Mouse (Mus musculus) right cerebral cortex, adult 2 months (tissue): ENCODE data around the gene Tut1.

Experiments used
- DNase-seq, 2 experiments: peaks; one replicate each; pipeline ENCODE4 v3.0.0; 2021 to 2022; ENCODE audit warnings: low spot score in 2 of 2

Tut1 gene

DNA sequence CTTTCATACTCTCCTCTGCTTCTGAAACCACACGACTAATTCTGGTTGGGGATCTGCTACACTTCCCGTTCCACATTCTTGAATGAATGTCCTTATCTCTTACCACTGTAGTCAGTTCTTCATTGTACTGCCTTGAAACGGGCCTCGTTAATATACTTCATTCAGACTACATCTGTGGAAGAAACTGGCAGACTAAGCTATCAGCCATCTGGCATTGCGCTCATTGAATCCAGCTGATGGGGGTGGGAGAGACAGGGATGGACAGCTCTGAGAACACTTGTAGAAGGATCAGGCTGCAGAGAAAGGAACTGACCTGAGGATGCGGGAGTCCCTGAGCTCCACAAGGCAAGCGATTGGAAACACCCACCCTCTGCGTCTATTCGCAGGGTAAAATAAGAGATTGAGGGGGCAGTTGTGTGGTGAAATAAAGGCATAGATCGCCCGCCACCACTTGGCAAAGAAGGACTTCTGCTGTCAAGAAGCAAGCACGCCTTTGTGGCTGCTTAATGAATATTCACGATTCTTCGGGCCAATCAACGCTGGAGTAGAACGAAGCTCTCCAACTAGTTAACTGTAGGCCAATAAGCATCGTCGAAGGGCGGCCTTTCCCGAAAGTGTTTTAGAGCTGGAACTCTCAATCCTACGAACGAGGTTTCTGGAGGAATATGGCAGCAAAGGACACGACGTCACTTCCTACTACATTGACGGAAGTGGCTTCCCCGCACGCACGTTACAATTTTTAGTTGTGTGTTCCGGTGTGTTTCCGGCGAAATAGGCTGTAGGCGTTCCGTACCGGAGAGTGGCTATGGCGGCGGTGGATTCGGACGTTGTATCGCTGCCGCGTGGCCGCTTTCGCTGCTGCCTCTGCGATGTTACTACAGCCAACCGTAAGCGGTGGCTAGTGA lies at the start of gene Tut1:
TSS of gene Tut1 (plus strand) at position 713 of the 905 bp plus-strand sequence.
- DNase-seq, result peak; percentile 97

DNA sequence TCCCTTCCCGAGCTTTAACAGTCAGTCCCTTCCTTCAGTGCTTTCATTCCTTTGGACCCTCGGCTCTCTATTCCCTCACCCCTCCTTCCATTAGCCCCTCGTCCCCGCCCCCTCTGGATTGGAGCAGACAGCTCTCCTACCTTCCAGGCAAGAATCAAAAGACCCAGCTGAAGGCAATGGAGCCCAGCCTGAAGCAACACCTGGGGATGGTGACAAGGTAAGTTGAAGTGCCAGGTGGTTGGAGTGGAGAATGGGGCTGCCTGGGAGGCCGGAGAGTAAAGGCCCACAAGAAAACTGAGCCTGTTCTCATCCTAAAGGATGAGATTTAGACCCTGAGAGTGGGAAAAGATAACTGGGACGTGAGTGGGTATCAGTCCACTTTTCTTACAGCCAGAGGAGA lies 45.1 kb upstream of the Tut1 start:
- no peak for DNase-seq

DNA sequence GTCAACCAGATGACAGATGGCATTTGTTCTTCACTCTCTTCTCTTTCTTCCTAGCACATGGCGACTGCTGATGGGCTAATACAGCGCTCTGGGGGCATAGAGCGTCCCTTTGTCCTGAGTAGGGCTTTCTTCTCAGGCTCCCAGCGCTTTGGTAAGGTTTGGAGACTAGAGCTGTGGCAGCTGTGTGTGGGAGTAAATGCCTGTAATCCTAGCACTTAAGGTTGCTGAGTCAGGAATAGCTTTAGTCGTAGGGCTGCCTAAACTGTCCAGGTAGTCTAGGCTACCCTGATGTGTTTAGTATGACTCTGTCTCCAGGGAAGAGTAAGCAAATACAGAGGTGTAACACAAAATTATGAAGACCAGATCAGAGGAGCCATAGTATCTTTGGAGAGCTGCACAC lies 41.8 kb upstream of the Tut1 start:
- DNase-seq, result peak; percentile 39 to 60

DNA sequence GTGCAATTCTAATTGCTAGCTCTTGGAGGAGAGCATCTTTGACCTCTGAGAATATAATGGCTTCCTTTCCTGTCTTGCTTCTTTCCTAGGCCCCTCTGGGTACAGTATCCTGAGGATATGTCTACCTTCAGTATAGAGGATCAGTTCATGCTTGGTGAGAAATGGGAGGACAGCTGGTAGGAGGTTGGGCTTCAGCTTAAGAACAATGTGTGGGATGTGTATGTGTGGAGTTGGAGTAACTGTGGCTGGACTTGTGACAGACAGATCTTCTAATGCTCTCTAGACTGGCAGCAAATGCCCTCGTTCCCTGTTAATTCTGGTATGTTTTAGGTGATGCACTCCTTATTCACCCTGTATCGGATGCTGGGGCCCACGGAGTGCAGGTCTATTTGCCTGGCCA lies 39.4 kb upstream of the Tut1 start:
- DNase-seq, result peak; percentile 44 to 49

DNA sequence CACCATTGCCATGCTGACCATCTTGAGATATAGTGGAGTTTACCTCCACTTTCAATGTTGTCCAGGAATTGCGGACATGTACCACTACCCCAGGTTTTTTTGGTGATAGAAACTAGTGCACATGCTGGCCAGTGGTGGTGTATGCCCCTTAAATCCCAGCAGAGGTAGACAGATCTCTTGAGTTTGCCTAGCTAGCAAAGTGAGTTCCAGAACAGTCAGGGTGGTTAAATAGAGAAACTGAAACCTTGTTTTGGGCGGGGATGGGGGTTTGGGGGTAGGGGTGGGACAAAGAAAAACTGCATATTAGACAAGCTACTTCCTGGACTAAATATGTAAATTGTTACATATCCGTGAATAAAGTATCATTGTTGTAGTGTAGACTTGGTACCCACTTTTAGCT lies 34.6 kb upstream of the Tut1 start:
- DNase-seq, result no peak

DNA sequence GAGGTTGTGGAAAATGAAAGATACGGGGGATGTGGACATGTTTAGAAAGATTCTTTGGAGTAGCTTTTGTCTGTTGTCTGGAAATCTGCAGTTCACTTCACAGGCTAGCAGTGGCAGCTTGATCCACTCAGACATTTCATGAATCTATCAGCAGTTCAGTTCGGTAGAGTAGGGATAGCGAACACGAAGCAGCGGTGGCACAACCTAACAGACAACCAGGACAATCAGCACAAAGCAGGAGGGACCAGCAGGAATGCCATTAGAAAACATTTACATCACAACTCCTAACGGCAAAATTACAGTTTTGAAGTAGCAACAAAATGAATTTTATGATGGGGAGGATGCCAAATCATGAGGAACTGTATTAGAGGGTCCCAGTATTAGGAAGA lies 34.0 kb upstream of the Tut1 start:
- DNase-seq, result no peak

DNA sequence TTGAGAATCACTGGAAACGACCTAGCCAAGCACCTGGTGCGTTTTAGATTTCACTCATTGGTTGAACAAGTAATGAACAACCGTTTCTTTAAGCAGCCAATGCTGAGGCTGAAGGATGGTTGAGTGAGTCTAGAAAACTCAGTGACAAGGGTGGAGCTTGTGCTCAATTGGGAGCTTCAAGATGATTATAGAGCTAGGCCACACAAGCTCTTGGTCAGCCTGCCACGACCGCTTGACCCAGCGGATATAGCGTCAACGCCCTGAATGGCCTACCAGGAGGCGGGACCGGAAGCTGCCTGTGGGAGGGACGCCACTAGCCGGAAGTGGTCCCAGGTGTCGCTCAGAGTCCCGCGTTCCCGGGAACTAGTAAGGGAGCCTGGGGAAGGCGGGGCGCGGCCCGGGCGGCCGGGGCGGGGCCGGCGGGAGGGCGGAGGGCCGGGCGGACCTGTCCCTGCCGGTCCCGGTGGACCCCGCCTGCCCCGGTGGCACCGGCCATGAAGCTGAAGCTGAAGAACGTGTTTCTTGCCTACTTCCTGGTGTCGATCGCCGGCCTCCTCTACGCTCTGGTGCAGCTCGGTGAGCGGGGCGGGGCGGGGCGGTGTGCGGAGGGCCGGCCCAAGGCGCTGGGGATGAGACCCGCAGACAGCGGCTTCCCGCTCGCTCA lies 33.4 kb upstream of the Tut1 start, which contains the start of gene B3gat3:
TSS of gene B3gat3 (plus strand) at position 302 of the 664 bp plus-strand sequence.
- DNase-seq, result peak; percentile 93 to 97

DNA sequence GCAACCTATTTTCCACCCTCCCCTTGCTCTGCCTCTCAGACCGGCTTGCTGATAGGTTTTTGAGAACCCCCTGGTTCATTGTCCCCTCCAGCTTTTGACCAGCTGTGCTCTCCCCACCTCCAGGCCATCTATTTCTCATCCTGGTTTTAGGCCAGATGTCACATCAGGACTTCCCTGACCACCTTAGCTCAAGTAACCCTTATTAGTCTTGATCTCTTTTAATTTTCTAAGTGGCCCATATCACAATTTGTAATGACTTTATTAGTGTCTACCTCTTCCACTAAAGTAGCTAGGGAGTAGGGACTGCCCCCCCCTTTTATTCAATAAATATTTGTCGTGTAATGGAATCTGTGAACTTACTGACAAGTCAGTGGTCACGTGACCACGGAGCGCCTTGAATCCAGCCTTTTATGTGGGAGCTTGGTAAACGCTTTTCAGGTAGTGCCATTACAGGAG lies 32.8 kb upstream of the Tut1 start:
- no peak for DNase-seq

DNA sequence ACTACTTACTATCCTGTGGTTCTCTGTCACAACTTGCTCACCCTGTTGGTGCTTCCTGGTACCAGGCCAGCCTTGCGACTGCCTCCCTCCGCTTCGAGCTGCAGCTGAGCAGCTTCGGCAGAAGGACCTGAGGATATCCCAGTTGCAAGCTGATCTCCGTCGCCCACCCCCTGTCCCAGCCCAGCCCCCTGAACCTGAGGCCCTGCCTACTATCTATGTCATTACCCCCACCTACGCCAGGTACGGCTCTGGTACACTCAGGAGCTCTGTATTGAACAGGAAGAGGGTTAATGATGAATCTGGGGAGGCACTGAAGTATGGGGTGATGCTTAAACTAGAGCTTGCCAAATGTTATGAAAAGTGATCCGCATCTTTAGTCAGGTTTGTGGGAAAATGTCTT lies 31.9 kb upstream of the Tut1 start:
- DNase-seq, result no peak

DNA sequence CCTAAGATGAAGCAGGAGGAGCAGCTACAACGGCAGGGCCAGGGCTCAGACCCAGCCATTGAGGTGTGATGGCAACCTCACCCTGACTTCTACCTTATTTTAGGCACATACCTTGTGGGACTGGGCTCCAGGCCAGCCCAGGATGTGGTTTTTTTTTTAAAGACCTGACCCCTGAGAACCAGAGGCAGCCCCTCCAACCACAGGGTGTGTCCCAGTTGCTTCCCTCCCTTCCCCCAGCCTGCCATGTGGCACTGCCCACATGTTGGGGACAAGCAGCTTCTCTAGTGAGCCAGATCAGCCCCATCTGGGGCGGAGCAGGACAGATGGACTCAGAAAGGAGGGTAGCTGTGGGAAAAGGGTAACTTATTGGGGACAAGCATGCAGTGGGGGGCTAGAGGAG lies 26.9 kb upstream of the Tut1 start:
- DNase-seq, result no peak

DNA sequence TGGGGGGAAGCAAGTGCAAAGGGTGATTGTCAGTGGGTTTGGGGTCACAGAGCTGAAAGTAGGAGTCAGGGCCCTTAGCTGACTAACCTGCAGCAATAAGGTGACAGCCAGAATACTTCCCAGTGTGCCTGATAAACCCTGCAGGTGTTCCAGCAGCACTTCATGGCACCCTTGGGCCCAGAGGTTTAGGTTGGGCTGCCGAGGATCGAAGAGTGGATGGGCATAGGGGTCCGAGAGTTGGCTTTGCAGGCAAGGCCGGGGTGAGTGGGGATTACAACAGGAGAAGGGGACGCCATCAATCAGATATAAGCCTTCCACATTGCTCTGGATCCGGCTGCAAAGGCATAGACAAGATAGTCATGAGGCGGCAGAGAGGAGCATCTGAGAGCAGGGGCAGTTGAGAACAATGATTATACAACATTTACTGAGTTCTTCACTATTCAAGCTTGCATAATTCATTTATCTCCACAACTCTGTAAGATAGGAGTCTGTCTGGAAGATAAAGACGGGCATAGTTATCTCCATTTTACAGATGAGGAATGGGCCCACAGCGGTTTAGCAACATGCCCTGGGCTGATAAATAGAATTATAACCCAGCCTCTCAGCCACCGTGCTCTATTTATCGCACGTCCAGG lies 25.6 kb upstream of the Tut1 start:
- DNase-seq, result no peak

DNA sequence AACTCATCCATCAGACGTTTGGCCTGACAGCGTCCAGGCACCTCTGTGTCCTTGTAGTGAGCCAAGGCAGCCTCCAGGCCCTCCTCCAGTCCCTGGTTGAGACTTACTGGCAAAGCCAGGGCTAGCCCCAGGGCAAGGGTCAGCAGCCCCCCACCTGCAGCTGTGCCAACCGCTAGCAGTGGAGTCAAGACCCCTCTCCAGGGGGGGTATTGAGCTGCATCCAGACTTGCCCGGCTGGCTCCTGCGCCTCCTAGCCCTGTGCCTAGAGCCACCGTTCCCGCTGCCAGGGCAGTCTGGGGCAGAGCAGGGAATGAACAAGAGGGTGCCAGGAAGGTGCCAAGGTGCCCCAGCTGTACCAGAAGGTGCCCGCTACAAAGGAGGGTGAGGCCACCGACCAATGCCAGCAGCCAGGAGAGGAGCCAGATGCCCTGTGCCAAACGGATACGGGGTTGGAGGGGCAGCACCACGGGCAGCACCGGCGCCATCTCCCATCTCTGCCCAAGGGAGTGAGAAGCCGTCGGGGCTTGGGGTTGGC lies 24.9 kb upstream of the Tut1 start:
- no peak for DNase-seq

DNA sequence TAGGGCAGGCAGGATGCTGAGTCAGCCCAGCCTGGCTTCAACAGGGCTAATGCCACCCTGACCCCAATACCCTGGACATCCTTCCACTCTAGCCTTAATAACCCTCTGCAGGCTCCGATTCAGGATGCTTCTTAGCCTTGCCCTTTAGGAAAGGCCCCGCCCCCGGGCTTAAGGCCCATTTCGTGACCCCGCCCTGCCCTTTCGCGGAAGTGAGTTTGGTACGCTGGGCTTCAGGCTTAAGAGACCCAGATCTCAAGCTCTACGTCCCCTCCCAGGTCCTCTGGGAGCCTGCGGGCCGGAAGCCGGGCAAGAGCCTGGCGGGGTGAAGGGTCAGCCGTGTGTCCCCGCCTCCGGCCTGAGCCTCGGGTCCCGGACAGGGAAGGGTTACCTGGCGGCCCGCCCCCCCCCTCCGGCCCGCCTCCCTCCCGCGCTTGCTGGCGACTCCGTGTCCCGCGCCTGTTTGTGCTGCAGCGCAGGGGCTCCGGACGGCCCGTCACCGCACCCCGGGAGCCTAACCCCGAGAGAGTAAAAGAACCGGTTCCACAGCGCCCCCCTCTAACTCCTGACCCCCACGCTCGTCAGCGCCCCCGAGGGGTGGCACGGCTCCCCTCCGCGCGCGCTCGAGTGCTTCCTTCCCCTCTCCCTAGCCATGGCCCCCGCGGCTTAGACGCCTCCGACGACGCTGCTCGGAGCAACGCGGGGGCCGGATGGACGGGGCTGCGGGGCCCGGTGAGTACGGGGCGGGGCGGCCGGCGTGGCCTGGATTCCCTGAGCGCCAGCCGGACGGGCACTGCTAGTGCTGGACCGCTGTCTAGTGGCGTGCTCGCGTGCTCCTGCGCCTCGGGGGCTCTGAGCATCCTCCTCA lies 24.2 kb upstream of the Tut1 start, which contains the start of the genes Rom1 and Eml3:
TSS of gene Rom1 (minus strand) at position 133 of the 865 bp plus-strand sequence.
TSS of gene Eml3 (plus strand) at position 329 of the 865 bp plus-strand sequence.
- peak; percentile 42 to 65 for DNase-seq

DNA sequence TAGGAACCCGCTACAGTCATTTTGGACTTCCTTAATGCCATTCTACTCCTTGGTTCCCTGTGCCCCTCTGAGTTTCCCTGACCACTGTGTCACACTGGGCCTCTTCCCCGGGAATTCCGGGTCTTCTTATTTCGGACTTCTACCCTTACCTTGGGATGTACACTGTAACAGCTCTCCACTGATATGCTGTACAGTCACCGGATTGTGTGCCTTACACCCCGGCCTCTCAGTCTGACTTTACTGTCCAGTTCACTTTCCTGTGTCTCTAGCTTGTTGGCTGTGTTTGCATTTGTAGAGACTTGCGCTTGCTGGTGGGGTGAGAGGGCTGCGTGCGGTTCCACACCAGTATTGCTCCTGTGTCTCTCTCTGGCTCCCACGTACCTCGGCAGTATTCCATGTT lies 23.5 kb upstream of the Tut1 start:
- no peak for DNase-seq

DNA sequence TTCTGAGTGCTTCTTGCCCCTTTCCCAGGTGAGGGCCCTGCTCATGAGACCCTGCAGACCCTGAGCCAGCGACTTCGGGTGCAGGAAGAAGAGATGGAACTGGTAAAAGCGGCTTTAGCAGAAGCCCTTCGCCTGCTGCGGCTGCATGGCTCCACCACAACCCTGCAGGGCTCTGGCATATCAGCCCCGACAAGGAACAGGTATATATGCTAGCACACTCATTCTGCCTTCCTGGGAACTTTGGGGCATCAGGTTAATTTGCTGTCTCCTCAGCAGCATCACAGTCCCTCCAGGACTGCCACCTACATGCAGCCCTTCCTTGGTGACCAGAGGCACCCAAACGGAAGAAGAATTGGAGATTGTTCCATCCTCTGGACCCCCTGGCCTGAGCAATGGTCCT lies 22.9 kb upstream of the Tut1 start:
- DNase-seq, result no peak

DNA sequence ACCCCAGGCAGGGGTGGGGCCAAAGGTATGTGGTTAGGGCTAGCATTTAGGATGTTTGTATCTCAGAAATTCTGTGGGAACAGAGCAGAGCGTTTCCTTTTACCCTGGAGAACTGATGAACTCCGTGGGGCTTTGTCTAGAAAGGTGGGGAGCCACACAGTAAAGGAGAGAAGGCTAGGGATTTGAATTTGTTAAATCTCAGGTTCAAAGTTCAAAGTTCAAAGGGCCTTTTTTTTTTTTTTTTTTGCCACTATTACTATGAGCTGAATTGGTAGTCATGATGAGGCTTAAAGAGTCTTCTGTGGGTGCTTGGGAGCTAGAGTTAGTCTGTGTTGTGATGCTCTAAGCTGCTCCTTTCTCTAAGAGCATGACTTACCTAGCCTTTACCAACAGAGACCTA lies 16.9 kb upstream of the Tut1 start:
- no peak for DNase-seq

DNA sequence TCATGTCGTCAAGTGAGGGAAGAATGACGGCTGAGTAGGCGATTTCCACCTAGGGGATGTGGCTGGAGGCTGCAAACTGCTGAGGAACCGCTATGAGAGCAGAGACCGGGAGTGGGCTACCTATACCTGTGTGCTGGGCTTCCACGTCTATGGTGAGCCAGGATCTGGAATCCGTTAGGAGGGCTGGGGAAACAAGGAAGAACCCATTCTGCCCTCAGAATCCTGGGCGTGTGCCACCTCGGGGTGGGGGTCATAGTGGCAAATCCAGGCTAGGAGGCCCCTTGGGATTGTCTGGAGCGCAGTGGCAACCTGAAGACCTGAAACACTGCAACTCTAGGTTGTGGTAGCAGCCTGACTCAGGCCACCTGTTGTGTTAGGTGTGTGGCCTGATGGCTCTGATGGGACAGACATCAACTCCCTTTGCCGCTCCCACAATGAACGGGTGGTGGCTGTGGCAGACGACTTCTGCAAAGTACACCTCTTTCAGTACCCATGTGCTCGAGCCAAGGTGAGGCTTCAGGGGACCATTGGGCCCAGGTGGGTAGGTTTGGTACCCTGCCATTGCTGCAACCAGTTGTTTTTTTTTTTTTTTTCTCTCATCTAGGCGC lies 13.0 kb upstream of the Tut1 start:
- DNase-seq, result no peak

DNA sequence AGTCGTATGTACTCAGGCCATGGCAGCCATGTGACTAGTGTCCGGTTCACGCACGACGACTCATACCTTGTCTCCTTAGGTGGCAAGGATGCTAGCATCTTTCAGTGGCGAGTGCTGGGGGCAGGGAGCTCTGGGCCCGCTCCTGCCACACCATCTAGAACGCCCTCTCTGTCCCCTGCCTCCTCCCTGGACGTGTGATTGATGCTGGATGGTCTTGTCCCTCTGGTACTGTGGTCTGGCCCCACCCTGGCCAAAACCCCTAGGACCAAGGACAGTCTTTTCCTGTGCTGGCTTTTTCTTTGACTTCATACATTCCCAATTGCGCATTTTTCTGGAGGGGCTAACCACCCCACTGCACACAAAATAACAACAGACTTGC lies 12.5 kb upstream of the Tut1 start:
- DNase-seq, result no peak

DNA sequence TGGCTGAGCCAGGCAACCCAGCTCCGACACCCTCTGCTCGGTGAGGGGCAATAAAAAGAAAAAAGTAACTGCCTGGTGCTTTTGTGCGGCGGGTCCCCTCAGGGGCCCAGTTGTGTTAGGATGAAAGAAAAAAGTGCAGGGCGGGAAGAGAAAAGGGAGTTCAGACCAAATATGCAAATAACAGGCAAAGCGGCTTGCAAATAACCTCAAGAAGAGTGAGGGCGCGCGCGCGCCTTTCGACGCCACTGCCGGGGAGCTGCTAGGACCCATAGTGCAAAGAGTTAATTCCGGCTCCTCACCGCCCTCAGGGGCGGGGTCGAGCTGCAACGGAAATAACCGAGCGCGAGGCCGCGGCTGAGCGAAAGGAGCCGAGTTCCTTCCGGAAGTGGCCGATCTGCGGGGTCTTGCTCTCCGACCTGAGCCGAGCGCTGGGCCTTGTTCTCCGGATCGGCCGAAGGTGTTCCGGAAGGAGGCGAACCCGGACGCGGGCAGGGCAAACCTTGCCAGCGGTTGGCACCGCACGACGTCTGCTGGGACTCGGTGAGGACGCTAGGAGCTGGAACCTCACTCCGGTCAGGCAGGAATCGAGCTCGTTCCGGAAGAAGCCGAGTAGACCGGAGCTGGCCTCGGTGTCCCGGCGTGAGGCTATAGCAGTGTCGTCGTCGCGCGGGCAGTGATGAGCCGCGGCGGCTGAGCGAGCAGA lies 12.0 kb upstream of the Tut1 start, which contains the start of gene Mta2:
TSS of gene Mta2 (plus strand) at position 361 of the 703 bp plus-strand sequence.
- DNase-seq, result peak; percentile 93 to 94
